Mouse (Mus musculus): ENCODE measurements around the gene Cntn5.

Cntn5 gene

DNA sequence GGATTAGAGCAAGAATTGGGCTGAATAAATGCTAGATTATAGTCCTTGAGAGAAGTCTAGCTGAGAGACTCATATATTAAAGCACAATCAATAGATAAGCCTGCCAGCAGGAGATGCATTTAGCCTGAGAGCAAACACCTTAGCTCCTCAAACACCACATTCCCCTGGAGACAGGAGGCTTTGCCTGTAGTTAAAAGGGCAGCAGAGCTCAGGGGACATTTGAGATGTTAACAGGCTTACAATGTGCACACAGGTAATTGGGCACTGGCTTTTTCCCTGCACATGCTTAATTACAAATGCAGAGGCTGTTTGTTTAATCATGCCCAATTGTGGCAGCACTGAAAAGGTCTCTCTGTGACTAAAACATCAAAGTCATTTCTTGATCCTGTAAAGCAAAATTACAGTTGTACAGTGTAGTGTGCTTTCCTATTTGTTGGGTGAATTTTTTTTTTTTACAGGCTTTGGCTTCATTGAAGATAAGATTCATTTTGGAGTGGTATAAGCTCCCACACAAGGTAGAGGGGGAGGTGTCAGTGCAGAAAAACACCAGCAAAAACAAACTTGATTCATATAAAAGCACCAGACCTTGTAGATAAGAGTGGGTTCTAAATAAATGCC, 457.2 kb downstream of the Cntn5 start:
- CTCF ChIA-PET, result no interaction called here

DNA sequence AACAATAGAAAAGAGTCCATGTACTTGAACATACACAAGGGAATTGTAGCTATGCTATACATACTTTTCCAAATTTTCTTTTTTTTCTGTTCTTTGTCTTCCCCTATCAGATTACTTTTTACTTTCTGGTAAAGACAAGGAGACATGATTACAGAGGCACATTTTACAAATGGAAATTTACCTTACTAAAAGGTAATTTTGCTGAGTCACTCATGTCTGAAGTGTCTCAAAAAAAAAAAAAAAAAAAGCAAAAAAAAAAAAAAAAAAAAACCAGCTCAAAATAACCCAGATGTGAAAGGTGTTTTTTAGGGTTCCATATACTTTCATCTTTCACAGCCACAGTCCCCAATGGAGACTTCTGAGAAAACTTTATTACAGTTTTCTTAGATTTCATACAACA, 492.5 kb downstream of the Cntn5 start:
- CTCF ChIA-PET, result no interaction called here

- CTCF ChIA-PET, result no interaction called here
Measured at GRCm38 (mm10) chr9:10400099-10400498, 504.5 kb downstream of the Cntn5 start.

- CTCF ChIA-PET, result no interaction called here
Measured at GRCm38 (mm10) chr9:10389863-10390262, 514.7 kb downstream of the Cntn5 start.

- CTCF ChIA-PET, result no interaction called here
Measured at GRCm38 (mm10) chr9:10384455-10384854, 520.1 kb downstream of the Cntn5 start.

DNA sequence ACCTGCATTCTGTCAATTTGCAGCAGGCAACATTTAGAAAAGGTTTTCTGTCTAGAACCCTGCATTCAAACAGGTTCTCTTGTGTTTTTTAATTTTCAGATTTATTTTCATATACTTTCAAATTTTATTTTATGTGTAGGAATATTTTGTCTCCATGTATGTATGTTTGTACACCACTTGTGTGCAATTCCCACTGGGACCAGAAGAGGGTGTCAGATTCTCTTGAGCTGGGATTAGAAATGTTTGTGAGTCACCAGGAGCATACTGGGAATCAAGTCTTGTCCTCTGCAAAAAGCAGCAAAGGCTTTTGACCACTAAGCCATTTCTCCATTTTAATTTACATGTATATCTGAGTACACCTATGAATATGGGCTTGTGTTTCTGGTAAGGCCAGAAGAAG, 521.4 kb downstream of the Cntn5 start:
- CTCF ChIA-PET, result no interaction called here

DNA sequence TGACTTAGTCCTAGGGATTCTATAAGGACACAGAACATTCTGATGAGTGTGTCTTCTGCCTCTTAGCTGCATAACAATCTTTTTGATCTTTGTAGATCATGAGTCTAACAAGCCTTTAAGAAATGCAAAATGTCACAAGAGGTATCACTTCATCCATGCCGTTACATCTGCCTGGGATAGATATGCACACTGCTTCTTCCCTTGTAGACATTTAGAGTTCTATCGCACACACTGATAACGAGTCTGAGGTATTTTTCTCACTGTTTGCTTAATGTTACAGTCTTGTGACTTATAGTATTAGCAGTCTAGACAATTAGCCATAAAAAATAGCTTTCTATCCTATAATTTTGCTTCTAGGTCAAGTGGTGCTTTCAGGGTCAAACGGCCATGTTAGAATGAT, 522.9 kb downstream of the Cntn5 start:
- CTCF ChIA-PET, result no interaction called here

GRCm38 (mm10) chr9:10376261-10376660, 528.3 kb downstream of the Cntn5 start:
- CTCF ChIA-PET, result no interaction called here

DNA sequence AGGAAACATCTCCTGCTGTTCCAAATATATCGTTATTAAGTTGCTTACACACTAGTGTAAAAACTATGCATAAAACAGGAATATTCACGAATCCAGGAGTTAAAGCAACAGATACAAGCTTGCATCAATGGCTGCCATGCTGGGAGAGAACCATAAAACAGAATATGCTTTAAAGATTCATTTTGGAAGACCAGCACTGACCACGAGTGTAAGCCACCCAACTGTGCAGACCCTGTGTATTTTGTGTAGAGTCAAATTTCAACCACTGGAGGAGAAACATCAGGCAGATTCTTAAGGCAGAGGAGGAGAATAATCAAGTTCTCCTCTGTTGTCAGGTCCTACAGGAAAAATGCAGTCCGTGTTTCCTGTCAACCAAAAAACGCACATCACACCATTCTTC, 535.6 kb downstream of the Cntn5 start:
- CTCF ChIA-PET, result no interaction called here

DNA sequence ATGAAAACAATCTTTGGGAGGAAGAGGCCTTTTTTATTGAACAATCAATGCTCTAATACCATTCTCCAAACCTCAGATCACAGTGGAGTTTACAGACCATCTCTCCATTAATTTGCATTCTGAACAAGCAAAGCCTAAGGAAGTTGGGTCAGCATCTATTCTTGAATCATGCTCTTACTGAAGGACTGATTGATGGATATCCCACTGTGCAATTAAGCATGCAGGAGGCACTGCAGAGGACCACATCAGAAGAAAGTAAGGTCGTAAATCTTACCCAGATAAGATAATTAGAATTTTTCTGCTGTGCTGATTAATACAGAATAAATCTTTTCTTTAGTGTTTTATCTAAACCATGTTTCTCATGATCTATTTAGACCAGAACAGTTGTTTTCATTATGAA, 536.2 kb downstream of the Cntn5 start:
- CTCF ChIA-PET, result no interaction called here

DNA sequence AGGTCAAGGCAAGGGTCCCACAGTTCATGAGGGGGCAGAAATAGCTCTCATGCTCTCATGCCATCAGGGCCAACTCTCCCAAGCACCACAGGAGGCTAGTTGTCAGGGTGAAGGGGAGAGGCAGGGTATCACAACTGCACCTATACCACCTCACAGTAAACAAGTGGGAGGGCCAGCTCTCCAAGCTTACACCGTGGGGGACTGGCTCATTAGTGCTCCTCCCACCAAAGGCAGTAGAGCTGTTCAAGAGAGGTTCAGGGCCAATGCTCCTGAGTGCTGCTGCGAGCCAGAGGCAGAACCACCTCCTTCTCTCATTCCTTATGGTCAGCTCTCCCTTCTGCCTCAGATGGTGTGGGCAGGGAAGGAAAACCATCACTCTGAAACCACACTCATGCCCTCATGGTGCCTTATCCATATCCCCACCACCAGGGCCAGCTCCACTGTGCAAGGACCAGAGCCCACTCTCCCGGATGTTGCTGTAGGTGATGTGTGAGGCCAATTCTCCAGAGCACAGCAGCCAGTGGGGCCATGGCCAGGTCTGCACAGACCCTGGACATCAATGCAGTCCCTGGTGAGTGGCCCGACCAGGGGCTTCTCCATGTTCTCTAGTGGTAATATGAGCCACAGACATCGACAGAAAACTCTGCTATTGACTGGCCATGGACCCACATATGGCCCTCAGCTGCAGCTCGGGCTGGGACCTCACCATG, 538.2 kb downstream of the Cntn5 start:
- CTCF ChIA-PET, result interaction anchor here (0.6 kb wide), 1 partner anchor 11 kb away, joined by 7 read pairs; no protein-coding TSS in a partner anchor

DNA sequence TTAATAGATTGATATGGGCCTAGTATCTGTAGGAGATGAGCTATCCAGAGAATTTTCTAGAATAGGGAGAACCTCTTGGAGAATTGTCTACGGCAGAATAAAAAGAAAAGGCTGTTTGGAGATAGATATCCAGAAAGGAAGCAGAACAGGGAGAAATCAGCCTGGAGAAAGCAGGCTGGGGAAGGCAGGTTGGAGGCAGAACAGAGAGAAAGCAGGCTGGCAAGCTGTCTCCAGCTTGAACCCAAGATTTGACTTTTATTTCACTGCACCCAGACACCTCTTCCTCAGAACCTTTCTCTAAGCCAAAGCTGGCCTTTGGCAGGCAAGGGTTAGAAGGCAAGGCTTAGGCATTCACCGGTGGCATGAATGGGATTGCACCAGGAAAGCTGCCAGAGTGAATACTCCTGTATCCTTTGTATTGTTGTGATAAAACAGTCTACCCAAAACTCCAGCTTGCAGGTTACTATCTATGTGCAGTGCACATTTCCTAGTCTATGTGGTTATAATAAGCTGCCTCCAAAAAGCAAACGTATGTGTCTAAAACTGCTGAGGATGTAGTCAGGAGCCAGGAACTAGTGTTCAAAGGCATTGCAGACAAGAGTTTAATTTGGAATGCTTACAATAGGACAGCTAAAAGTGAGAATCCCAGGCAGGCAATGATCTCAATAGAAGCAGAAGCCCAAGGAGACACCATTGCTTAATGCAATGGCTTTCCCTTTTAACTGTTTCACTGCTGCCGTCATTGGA, 553.5 kb downstream of the Cntn5 start:
- CTCF ChIA-PET, result no interaction called here

DNA sequence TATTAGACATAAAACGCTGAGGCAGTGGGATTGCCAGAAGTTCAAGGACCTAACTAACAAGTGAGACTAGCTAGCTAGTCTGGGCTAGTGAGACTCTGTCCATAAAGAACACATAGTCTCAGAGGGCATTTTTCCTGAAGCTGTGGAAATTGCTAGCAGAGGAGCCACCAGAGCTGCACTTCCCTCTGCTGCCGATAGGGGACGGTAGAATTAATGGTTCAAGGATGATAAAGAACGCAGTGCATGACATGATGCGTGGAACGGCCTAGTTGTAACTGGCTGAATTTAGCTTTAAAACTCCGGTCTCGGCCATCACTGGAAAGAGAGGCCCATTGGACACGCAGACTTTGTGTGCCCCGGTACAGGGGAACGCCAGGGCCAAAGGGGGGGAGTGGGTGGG, 555.8 kb downstream of the Cntn5 start:
- CTCF ChIA-PET, result no interaction called here

DNA sequence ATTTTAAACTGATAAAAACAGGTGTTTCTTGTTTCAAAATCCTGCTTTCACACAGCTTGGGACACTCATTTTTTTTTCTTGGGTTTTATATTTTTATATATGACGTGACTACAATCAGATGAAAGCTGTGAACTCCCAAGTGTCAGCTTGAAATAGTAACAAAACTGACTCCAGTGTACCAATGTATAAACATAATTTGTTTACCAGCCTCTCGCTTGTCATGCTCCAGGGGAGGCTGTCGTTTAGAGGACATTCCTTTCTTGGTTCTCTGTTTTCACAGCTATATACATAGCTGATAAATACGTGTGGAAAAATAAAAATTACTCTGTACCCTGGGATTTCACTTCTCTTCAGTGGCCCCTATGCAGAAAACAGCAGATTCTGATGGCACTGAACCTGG, 556.4 kb downstream of the Cntn5 start:
- CTCF ChIA-PET, result no interaction called here

DNA sequence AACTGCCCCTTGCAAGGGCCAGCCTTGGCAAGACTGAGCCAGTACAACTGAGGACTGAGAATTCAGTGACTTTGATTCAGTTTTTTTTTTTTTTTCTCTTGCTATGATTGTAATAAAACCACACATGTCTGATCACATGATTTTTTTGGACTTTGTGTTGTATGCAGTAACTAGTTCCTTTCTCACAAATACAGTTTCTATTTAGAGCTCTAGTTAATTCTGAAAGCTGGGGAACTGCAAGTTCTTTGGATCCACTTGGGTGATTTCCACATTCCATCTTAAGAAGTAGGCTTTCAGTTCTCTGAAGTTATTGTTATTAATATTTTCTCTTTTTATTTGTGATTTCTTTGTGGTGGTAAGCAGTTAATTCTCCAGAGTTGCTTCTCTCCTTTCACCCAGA, 563.8 kb downstream of the Cntn5 start:
- CTCF ChIA-PET, result no interaction called here

DNA sequence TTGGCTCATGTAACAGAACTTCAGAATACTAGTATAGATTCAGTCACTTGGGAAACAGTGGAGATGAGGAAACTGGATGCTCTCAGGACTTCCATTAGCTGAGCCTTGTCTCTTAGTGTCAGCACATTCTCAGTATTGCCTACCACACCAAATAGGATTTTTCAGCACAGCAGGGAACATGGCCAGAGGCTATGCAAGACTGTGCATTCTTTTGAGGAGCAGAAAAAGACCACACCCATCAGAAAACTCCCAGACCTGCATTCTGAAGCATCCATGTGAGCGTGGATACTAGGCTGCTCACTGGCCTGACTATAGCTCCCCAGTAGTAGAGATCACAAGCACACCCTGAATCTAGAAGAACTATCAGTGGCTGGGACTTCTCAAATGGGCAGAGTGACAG, 564.9 kb downstream of the Cntn5 start:
- CTCF ChIA-PET, result no interaction called here

DNA sequence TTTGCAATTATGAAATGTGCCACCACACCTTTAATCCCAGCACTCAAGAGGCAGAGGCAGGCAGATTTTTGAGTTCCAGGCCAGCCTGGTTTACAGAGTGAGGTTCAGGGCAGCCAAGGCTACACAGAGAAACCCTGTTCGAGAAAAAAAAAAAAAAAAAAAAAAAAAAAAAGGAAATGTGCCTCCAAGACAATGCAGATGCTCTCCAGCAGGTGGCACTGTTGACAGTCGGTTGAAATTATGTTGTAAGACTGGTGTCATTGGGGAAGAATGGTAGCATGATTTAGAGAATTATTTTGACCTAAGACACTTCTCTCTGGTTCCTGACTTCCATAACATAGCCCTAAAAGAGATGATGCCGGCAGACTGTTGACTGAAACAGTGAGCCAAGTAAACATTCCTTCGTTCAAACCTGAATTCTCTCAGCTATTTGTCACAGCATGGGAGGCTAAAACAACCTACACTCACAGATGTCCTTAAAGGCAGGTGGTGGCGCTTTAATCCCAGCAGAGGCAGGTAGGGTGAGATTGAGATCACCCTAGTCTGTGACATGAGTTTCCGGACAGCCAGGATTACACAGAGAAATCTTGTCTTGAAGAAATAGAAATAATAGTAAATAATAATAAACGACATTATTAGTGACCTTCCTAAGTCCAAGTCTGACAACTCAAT, 579.7 kb downstream of the Cntn5 start:
- CTCF ChIA-PET, result no interaction called here

DNA sequence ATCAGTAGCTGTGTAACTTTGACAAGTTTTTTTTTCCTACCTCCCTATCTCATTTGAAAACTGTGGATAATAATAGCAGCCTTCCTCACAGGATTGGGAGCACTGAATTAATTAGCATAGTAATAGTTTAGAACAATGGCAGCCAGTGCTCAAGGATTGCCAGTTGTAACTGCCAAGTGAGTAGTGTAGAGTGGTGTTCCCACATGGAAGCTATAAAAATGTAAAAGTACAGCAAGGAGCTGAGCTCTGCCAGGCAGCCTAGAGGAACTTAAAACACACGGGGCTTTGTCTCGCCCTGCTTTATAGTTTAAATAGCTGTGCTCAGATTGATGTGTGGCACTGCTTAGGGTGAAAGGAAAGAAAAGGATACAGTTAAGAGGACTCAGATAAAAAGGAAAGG, 635.2 kb downstream of the Cntn5 start:
- CTCF ChIA-PET, result no interaction called here

- CTCF ChIA-PET, result no interaction called here
Measured at GRCm38 (mm10) chr9:10268836-10269235, 635.7 kb downstream of the Cntn5 start.

DNA sequence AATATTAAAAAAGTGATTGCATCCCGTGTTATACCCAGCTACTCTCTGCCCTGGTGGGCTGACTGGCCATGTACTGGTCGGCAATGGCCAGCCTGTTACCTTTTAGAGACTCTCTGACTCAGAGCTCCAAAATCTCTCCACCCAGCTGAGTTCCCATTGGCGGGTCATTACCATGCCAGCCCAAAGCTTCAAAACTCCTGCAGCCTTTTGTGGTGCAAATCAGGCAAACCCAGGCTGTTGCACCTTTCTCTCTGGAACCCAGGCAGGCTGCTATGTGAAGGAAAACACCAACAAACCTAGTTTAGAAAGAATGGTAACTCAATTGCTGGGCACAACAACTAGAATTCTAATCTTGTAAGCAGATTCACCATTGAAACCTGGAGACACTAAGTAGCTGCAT, 639.0 kb downstream of the Cntn5 start:
- CTCF ChIA-PET, result no interaction called here

DNA sequence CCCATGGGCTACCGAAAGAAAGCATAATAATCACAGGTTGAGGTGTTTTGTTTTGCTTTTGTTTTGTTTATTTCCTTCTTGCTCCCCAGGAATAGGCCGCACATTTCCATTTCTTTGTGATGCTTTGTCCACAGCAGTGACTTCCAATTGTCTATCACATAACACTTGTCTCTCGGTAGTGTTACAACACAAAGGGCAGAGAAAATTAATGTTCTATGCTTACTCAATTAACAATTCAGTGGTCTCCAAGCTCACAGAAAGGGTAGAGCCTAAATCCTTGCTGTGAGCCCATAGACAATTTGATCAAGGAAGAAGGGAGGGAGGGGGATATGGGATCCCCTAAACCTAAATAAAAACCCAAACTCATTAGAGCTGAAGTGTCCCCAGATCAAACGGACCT, 671.2 kb downstream of the Cntn5 start:
- CTCF ChIA-PET, result no interaction called here

DNA sequence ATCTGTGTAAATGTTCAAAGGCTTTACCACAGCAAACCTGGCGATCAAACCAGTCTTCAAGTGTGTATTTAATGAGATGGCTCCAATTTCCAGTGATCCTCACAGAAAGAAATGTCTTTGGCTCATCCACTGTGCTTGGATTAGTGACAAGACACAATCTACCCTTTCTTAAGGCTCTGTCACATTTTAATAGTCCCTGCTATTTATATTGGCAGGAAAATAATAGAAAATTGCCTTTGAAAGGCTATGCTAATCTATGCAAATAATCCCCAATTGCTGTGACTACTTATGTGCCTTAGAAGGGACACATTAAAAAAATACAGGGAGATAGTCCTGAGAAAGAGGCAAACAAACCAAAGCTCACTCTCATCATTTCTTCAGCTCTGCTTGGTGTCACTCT, 672.5 kb downstream of the Cntn5 start:
- CTCF ChIA-PET, result no interaction called here

DNA sequence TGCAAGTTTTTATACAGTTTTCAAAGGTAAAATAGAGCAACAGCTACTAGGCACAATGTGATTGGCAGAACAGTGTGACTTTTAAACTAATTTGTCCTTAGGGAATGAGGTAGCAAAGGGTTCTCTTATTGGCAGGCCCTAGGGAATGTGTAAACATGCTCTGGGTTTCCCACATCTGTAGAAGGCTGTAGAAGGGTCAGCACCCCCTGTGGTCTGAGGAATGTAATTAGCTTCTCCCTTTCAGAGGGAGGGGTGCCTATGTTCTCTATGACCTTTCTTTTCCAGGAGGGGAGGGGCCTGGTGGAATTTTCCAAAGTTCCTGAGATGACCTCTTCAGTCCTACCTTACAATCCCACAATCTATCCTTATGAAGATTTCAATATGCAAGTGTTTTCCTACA, 673.6 kb downstream of the Cntn5 start:
- CTCF ChIA-PET, result no interaction called here
